Mouse (Mus musculus): Measurements from ENCODE around the gene Plxnb2.

DNA sequence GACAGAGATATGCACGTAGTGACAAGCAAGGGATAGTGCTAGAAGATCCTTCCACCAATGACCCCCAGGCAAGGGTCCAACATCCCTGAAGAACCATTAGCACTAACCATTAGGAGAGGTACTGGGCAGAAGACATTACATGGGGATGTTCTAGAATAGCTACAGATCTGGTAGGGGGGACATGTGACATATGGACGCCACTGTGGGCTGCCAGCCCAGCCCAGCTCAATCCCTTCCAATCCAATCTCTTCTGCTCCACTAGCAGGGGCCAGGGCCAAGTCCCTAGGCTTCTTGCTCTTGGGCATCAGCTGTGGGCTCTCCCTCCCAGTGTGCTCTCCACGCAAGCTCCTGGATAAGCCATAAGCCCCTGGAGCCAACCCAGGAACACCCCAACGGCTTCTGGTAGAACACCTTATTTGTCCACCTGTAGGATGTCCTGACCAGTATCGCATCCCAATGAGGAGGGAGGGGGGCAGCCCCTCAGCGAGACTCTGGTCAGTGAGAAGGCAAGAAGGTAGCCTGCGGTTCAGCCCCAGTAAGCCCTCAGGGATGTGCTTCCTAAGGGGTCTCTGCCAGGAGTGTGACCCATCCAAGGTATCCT is 2.2 kb downstream of the Plxnb2 start:
- TF ChIP-seq MAFK (IDR thresholded peaks at IDR 0.05; ENCODE audit: insufficient read depth, low read depth, low read length) (no peak), ZNF384 (IDR thresholded peaks at IDR 0.05; ENCODE audit: low read depth, low read length) (no peak), HCFC1 (IDR thresholded peaks at IDR 0.05; ENCODE audit: borderline replicate concordance, insufficient read depth, low read length) (no peak), CHD2 (IDR thresholded peaks at IDR 0.05; ENCODE audit: low read depth, low read length) (no peak), ZC3H11A (IDR thresholded peaks at IDR 0.05; ENCODE audit: borderline replicate concordance, low read depth, low read length) (no peak)

Data from ES-E14 (cell line).